11 mouse cellular contexts compared by ENCODE assay signal in the genomic region with DNA sequence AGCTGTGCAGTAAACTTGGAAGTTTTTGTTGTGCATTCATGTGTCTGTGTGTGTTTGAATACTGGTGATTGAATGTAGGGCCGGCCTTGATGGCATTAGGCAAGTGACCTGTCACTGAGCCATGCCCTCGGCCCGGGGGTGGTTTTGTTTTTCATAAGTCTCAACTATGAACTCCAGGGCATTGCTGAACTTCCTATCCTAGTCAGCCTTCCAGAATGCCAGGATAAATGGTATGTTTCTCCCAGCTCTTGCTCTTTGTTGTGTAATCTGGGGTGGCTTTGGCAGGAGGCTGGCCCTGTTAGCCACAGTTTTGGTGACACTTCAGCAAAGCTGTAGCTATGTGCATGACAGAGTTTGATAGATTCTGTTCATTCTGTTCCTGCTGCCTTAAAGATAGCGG. TPM values are rescaled to one million over a fixed set of nuclear protein-coding genes. Genes with fewer than 3 reads are reported as not detected.
DNase-seq lines count a peak whose midpoint lies in the region; ATAC-seq and TF ChIP-seq lines count a peak whose summit lies in the region.
"Had no signal": no experiment of that assay in that cellular context is flagged by ENCODE, and none has a peak within 500 bp of the region (broad histone marks: within the 10 kb centered on the region; RNA-seq: fewer than 3 reads in every experiment).

No protein-coding gene starts in this region.

- 0 out of 2 replicates have a peak overlapping the region, but pooled peaks have one; percentile 11 for H3K9ac ChIP-seq in heart, adult 2 months (ENCODE audit: low read depth, low read length)
- 0 out of 2 replicates have a peak overlapping the region, but pooled peaks have one; percentile 9 for H3K9ac ChIP-seq in lung, embryonic 14.5 days

- H3K4me1 ChIP-seq in heart, adult 2 months (ENCODE audit: control insufficient read depth, insufficient read depth, low read length), result peaks cover 39% of the 10 kb centered on the region
- peaks cover 8% of the 10 kb centered on the region for H3K4me1 ChIP-seq in lung, embryonic 14.5 days (ENCODE audit: insufficient read depth)
- H3K4me1 ChIP-seq in brown adipose tissue, adult 24 weeks (ENCODE audit: control insufficient read depth, insufficient read depth, insufficient read length, low read length), result peaks cover 33% of the 10 kb centered on the region

- H3K27me3 ChIP-seq in heart, adult 2 months (ENCODE audit: control insufficient read depth, insufficient read depth, low read length), result no peaks in the 10 kb centered on the region
- H3K27me3 ChIP-seq in lung, embryonic 14.5 days (ENCODE audit: insufficient read depth, low read length), result no peaks in the 10 kb centered on the region
- no peaks in the 10 kb centered on the region for H3K27me3 ChIP-seq in myocyte (ENCODE audit: control insufficient read depth, insufficient read depth, insufficient read length)

- intact Hi-C loops in heart, adult 2 months (cut with DNase I), result no loop called here

- H3K79me2 ChIP-seq in heart, adult 2 months (replicated peaks; ENCODE audit: control insufficient read depth, insufficient read depth, low read length), result peaks cover 11% of the 10 kb centered on the region
- H3K79me2 ChIP-seq in myocyte (ENCODE audit: control insufficient read depth, insufficient read depth), result peaks cover 91% of the 10 kb centered on the region

- H3K36me3 ChIP-seq in heart, adult 2 months (ENCODE audit: control insufficient read depth, insufficient read depth, low read length), result peaks cover 19% of the 10 kb centered on the region
- H3K36me3 ChIP-seq in lung, embryonic 14.5 days (ENCODE audit: insufficient read depth), result peaks cover 12% of the 10 kb centered on the region; the same call in 1 of the 2 replicates
- H3K36me3 ChIP-seq in myocyte (ENCODE audit: control insufficient read depth, insufficient read depth), result peaks cover 11% of the 10 kb centered on the region

- no peak for ATAC-seq in lung, embryonic 14.5 days (ENCODE audit: insufficient read depth)

- peak overlapping the region; percentile 16 for H3K27ac ChIP-seq in heart, adult 2 months
- H3K27ac ChIP-seq in lung, embryonic 14.5 days (ENCODE audit: low read depth), result no peak overlapping the region
- peak overlapping the region; percentile 0; the same call in 1 of the 2 replicates for H3K27ac ChIP-seq in brown adipose tissue, adult 24 weeks (replicated peaks; ENCODE audit: low read depth, low read length)
- H3K27ac ChIP-seq: left cerebral cortex, adult 2 months had no signal

- no peak for TF ChIP-seq POLR2A in heart, adult 2 months (IDR thresholded peaks at IDR 0.05; ENCODE audit: insufficient read depth, low read depth, low read length)
- TF ChIP-seq POLR2A in myocyte (IDR thresholded peaks at IDR 0.05; ENCODE audit: insufficient read length, low read depth), result no peak

- H3K9me3 ChIP-seq in lung, embryonic 14.5 days (ENCODE audit: low read depth, low read length), result no peaks in the 10 kb centered on the region

- H3K4me3 ChIP-seq in heart, adult 2 months, result no peak overlapping the region
- no peak overlapping the region for H3K4me3 ChIP-seq in lung, embryonic 14.5 days (ENCODE audit: low read depth, low read length)
- peak overlapping the region; percentile 7; the same call in 1 of the 2 replicates for H3K4me3 ChIP-seq in brown adipose tissue, adult 24 weeks (ENCODE audit: insufficient read depth, low read depth, low read length)
- H3K4me3 ChIP-seq in myocyte, result peak overlapping the region; percentile 94
- H3K4me3 ChIP-seq: left cerebral cortex, adult 2 months had no signal

- H3K4me2 ChIP-seq in lung, embryonic 14.5 days, result no peak overlapping the region
- H3K4me2 ChIP-seq in myocyte (ENCODE audit: low read depth), result peak overlapping the region; percentile 74

- H3ac ChIP-seq in myocyte (ENCODE audit: control insufficient read depth, insufficient read length), result no peak overlapping the region

- 25% methylated on average over 4 of the region's 4 CpGs for WGBS in heart, adult 2 months
- WGBS in lung, embryonic 14.5 days, result 61% methylated on average over 4 of the region's 4 CpGs

- no peak for DNase-seq in heart, adult 2 months
- DNase-seq in heart, postnatal 4 days, result no peak
- DNase-seq in lung, embryonic 14.5 days, result no peak
- no peak for DNase-seq in lung, postnatal 4 days
- no peak for DNase-seq in urinary bladder, postnatal 10 days (ENCODE audit: low spot score)
- DNase-seq in layer of hippocampus, postnatal 10 days (ENCODE audit: low spot score in 2 of 2), result no peak
- DNase-seq: lung, postnatal 10 days; thymus, postnatal 14 days had no signal

- no peak for TF ChIP-seq CTCF in heart, adult 2 months (IDR thresholded peaks at IDR 0.05)
- TF ChIP-seq CTCF in lung, embryonic 14.5 days (IDR thresholded peaks at IDR 0.05; ENCODE audit: low read depth), result no peak

- no peak for TF ChIP-seq EP300 in heart, adult 2 months (IDR thresholded peaks at IDR 0.05; ENCODE audit: insufficient read depth, low read depth, low read length)

TF ChIP-seq in myocyte, 11 proteins besides CTCF, POLR2A, EP300 and RAD21:
- TF ChIP-seq E2F4 (IDR thresholded peaks at IDR 0.05; ENCODE audit: insufficient read depth) (no peak), SRF (IDR thresholded peaks at IDR 0.05; ENCODE audit: control insufficient read depth, insufficient read length, low read depth) (no peak), MAX (IDR thresholded peaks at IDR 0.05; ENCODE audit: low read depth) (no peak), MYOD1 (IDR thresholded peaks at IDR 0.05; ENCODE audit: control insufficient read depth in 1 of 3, insufficient read length in 2 of 3, low read depth in 2 of 3) (no peak), CEBPB (IDR thresholded peaks at IDR 0.05; ENCODE audit: insufficient read depth, poor library complexity, severe bottlenecking) (no peak), REST (IDR thresholded peaks at IDR 0.05; ENCODE audit: insufficient read depth, insufficient read length) (no peak), USF1 (IDR thresholded peaks at IDR 0.05; ENCODE audit: low read depth) (no peak), POLR2AphosphoS2 (IDR thresholded peaks at IDR 0.05; ENCODE audit: insufficient read length, low read depth) (no peak), TCF12 (IDR thresholded peaks at IDR 0.05; ENCODE audit: insufficient read depth, poor library complexity, severe bottlenecking) (no peak), MYOG (IDR thresholded peaks at IDR 0.05; ENCODE audit: control insufficient read depth in 1 of 3, insufficient read depth in 1 of 3, insufficient read length in 2 of 3, low read depth in 2 of 3) (no peak), TCF3 (IDR thresholded peaks at IDR 0.05; ENCODE audit: insufficient read length, low read depth) (no peak)

RNA-seq across cellular contexts. Expression of a gene that starts 4.2 kb away (rescaled TPM):
- total RNA-seq in heart, adult 2 months (2021), result 100 to 1,000 TPM; 207 to 253 TPM
- 334 and 409 TPM in 2 replicates for polyA plus RNA-seq in heart, adult 2 months (2012; rRNA removed)
- total RNA-seq in heart, postnatal 4 days (2021), result 100 to 1,000 TPM; 197 to 201 TPM
- 327 and 339 TPM in 2 replicates for polyA plus RNA-seq in lung, embryonic 14.5 days (2014; fragmentation: Nextera tagmentation; extraction: Ambion mirVana)
- polyA plus RNA-seq in brown adipose tissue, adult 24 weeks (2012; ENCODE audit: insufficient read depth, insufficient read length, missing spikeins), result 290 and 634 TPM in 2 replicates
- polyA plus RNA-seq in myocyte (2012; fragmentation: generic; extraction: Trizol), result 691 TPM
- total RNA-seq in layer of hippocampus, postnatal 10 days (2021), result 100 to 1,000 TPM; 356 to 357 TPM

RNA-seq across cellular contexts. Expression of a gene that starts 26.6 kb away (rescaled TPM):
- 10 to 100 TPM; 14.6 to 18.1 TPM for total RNA-seq in heart, adult 2 months (2021)
- 18.6 and 29.3 TPM in 2 replicates for polyA plus RNA-seq in heart, adult 2 months (2012; rRNA removed)
- 10 to 100 TPM; 42.6 to 44.4 TPM for total RNA-seq in heart, postnatal 4 days (2021)
- 31.7 and 33.5 TPM in 2 replicates for polyA plus RNA-seq in lung, embryonic 14.5 days (2014; fragmentation: Nextera tagmentation; extraction: Ambion mirVana)
- polyA plus RNA-seq in brown adipose tissue, adult 24 weeks (2012; ENCODE audit: insufficient read depth, insufficient read length, missing spikeins), result 3.6 and 6.7 TPM in 2 replicates
- polyA plus RNA-seq in myocyte (2012; fragmentation: generic; extraction: Trizol), result 62.6 TPM
- 10 to 100 TPM; 13.8 to 18.0 TPM for total RNA-seq in layer of hippocampus, postnatal 10 days (2021)

Comparison
In these comparisons a context has a peak if more than half of its experiments do, and no peak if none do; other contexts are left out.
1. H3K4me3 ChIP-seq: peak in brown adipose tissue, adult 24 weeks (single experiment) and myocyte (single experiment); none in heart, adult 2 months (single experiment) and lung, embryonic 14.5 days (single experiment).